In genomic region chr6:51043970-51044369, GRCm38 (mm10) we compare ENCODE assay signal across 14 mouse cellular contexts.
"Had no signal": no experiment of that assay in that cellular context is flagged by ENCODE, and none has a peak within 500 bp of the region (broad histone marks: within the 10 kb centered on the region; RNA-seq: fewer than 3 reads in every experiment).

No protein-coding gene starts in this region.

- DNase-seq: kidney, postnatal 10 days; kidney, postnatal 36 days; left cerebral cortex, postnatal 4 days; liver, postnatal 0 days; lung, embryonic 14.5 days; midbrain, embryonic 14.5 days; thymus, adult 18-20 months; thymus, postnatal 36 days had no signal

- H3K27ac ChIP-seq: limb, embryonic 15.5 days; liver, embryonic 14.5 days; macrophage had no signal

- H3K9me3 ChIP-seq: limb, embryonic 12.5 days; limb, embryonic 15.5 days had no signal

- H3K36me3 ChIP-seq: limb, embryonic 12.5 days; limb, embryonic 15.5 days had no signal

- H3K9ac ChIP-seq: limb, embryonic 12.5 days; limb, embryonic 15.5 days; liver, embryonic 14.5 days; liver, postnatal 0 days; lung, embryonic 14.5 days had no signal

- H3K4me3 ChIP-seq: limb, embryonic 12.5 days; limb, embryonic 15.5 days had no signal

- ATAC-seq: liver, postnatal 0 days; lung, postnatal 0 days had no signal

- H3K4me2 ChIP-seq: limb, embryonic 12.5 days; limb, embryonic 15.5 days; liver, embryonic 11.5 days; lung, embryonic 14.5 days had no signal
